Comparison of ENCODE assay signal across 18 mouse cellular contexts in genomic region chr4:87715212-87715933, GRCm38 (mm10).
"Had no signal": no experiment of that assay in that cellular context is flagged by ENCODE, and none has a peak within 500 bp of the region (broad histone marks: within the 10 kb centered on the region; RNA-seq: fewer than 3 reads in every experiment).

No protein-coding gene starts in this region.

- H3K27me3 ChIP-seq: midbrain, embryonic 15.5 days; neural tube, embryonic 15.5 days had no signal

- H3K4me1 ChIP-seq: neural tube, embryonic 13.5 days; neural tube, embryonic 15.5 days had no signal

- H3K9ac ChIP-seq: liver, embryonic 14.5 days; lung, embryonic 14.5 days; midbrain, embryonic 15.5 days; neural tube, embryonic 13.5 days; neural tube, embryonic 15.5 days had no signal

- H3K4me2 ChIP-seq: lung, embryonic 14.5 days; midbrain, embryonic 15.5 days; neural tube, embryonic 13.5 days; neural tube, embryonic 15.5 days had no signal

- H3K9me3 ChIP-seq: midbrain, embryonic 10.5 days; midbrain, embryonic 15.5 days; neural tube, embryonic 13.5 days; neural tube, embryonic 15.5 days had no signal

- H3K36me3 ChIP-seq: midbrain, embryonic 10.5 days; midbrain, embryonic 15.5 days; neural tube, embryonic 13.5 days; neural tube, embryonic 15.5 days had no signal

- ATAC-seq: midbrain, embryonic 15.5 days had no signal

- H3K4me3 ChIP-seq: midbrain, embryonic 10.5 days; midbrain, embryonic 15.5 days; myocyte; neural tube, embryonic 13.5 days; neural tube, embryonic 15.5 days had no signal

- DNase-seq: lung, adult 18-20 months; lung, embryonic 14.5 days; lung, postnatal 10 days; lung, postnatal 4 days; retina, postnatal 1 day; right cerebral cortex, adult 18-20 months; right cerebral cortex, postnatal 25 days; right cerebral cortex, postnatal 4 days; spleen, adult 18-20 months; thymus, adult 18-20 months; thymus, postnatal 14 days; thymus, postnatal 36 days had no signal

- H3K27ac ChIP-seq: liver, embryonic 14.5 days; midbrain, embryonic 10.5 days; midbrain, embryonic 15.5 days; neural tube, embryonic 13.5 days; neural tube, embryonic 15.5 days had no signal
